Mouse (Mus musculus) heart, adult 11 months (tissue): ENCODE results near the gene Cyp2f2.

Experiments used
- DNase-seq: peaks from one replicate; pipeline ENCODE4 v3.0.0; 2022

Gene Cyp2f2

GRCm38 (mm10) chr7:27156005-27156404 lies 36.3 kb downstream of the Cyp2f2 start:
- DNase-seq = peak; percentile 91

- peak; percentile 91 for DNase-seq
These were observed 38.5 kb downstream of the Cyp2f2 start for GRCm38 (mm10) chr7:27158171-27158570.

DNA sequence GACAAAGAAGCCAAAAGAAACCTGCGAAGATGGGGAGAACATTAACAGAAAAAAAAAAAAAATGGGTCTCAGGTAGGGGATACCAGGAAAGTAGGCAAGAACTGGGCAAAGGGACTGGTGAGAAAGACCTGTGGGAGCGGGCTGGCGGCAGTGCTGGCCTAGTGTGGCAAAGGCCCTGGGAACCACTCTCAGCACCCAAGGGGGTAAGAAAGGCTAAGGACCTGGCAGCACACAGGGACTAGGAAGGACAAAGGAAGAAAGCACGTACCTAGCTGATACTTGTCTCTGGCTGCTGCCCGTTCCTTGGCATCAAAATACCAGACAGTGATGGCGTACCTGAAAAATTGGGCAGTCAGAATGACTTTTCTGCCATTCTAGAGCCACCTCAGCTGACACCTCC lies 39.5 kb downstream of the Cyp2f2 start:
- peak; percentile 92 for DNase-seq

- DNase-seq = peak; percentile 99
These were observed 40.2 kb downstream of the Cyp2f2 start for GRCm38 (mm10) chr7:27159882-27160281.

DNA sequence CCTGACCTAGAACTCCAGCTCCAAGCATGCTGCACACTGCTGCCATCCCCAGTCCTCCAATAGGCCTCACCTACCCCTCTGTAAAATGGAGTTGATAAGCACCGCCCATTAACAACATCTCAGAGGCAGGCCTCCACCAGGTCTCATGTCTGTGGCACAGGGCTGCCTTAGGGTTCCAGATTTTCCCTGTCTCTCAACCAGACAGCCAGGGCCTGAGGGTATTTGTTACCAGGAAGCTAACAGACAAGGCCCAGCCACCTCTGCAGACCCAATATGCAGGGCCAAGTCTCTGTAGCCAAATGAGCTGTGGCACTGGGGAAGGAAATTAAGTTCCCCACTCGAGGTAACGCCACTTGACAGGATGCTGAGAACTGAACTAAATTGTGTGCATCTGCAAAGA lies 41.2 kb downstream of the Cyp2f2 start:
- DNase-seq = peak; percentile 93

- DNase-seq = peak; percentile 97
These were observed 42.0 kb downstream of the Cyp2f2 start for GRCm38 (mm10) chr7:27161744-27162143.

- DNase-seq = peak; percentile 88
These were observed 43.2 kb downstream of the Cyp2f2 start for GRCm38 (mm10) chr7:27162780-27163449.

- DNase-seq = peak; percentile 91
These were observed 43.7 kb downstream of the Cyp2f2 start for GRCm38 (mm10) chr7:27163450-27163805.

GRCm38 (mm10) chr7:27164112-27164947 lies 44.6 kb downstream of the Cyp2f2 start:
- DNase-seq = peak; percentile 94

DNA sequence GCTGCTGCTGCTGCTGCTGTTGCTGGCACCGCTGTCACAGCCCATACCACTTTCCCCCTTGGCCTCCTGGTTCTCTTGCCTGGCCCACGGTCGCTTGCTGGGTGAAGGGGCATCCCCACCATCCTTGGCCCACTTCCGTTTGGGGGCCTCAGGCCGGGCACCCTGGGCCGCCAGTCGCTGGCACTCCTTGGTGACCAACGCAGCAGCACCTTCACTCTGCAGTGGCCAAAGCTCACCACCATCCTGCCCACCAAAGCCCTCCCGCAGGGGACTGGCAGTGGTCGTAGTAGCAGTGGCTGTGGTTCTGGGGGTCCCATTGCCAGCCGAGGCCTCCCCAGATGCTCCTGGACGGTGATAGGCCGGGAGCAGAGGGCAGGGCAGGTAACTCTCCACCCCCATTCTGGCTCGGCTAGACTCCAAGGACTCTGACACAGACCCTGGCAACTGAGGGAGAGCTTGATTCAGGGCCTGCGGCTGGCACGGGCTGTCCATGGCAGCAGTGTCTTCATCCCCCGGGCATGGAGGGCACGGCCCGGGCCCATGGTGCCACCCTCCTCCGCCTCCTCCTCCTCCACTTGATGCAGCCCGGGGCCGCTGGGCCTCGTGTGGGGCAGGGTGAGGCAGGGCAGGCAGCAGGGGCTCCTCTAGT lies 45.4 kb downstream of the Cyp2f2 start:
- peak; percentile 96 for DNase-seq

GRCm38 (mm10) chr7:27165696-27166095 lies 46.0 kb downstream of the Cyp2f2 start:
- peak; percentile 89 for DNase-seq

GRCm38 (mm10) chr7:27166229-27166613 lies 46.5 kb downstream of the Cyp2f2 start:
- peak; percentile 100 for DNase-seq

GRCm38 (mm10) chr7:27166614-27167474 lies 47.1 kb downstream of the Cyp2f2 start, which contains the start of gene Egln2:
Gene Egln2 (minus strand): TSS chr7:27166802.
- peak; percentile 100 for DNase-seq

DNA sequence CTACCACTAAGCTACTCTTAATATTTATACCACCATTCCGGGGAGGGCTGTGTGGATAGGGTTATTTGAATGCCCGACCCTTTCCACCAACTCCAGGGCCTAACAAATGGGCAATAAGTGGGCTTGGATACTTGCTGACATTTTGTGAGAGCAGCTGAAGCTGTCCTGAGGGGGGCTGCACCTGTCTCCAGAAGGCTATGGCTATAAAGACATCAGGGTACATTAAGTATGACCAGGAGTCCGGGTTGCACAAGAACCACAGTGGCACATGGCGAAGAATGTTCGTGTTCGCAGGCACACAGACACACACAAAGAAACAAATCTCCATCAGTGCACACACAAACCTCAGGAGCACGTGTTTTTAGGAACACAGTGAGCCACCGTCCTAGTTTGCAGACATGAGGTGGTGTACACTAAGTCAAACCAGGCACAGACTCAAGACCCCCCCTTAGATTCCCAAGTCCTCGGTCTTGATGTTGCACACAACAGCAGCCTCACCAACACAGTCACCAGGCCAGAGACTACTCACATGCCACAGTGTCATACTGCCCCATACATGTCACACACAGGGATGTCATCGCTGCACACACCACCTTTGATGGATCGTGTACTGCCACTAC lies 47.9 kb downstream of the Cyp2f2 start:
- peak; percentile 92 for DNase-seq

GRCm38 (mm10) chr7:27168371-27168770 lies 48.7 kb downstream of the Cyp2f2 start:
- peak; percentile 94 for DNase-seq

DNA sequence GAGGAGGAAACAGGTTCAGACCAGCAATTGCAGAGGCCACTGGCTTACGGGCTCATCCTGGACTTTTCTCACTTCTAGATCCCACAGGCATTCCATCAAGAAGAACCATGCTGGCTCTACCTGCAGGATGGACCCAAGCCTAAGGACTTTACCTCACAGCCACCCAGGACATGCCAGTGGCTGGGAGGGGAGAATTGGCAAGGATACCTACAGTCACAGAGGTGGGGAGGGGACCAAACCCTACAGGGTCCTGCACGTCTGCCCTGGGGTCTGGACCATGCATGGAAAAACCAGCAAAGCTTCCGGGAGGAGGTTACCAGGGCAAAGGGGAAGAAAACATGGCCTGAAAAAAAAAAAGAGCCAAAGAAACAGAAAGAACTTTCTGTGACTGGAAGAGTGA lies 51.3 kb downstream of the Cyp2f2 start:
- DNase-seq = peak; percentile 91

- DNase-seq = peak; percentile 89
These were observed 54.8 kb downstream of the Cyp2f2 start for GRCm38 (mm10) chr7:27174496-27174895.

DNA sequence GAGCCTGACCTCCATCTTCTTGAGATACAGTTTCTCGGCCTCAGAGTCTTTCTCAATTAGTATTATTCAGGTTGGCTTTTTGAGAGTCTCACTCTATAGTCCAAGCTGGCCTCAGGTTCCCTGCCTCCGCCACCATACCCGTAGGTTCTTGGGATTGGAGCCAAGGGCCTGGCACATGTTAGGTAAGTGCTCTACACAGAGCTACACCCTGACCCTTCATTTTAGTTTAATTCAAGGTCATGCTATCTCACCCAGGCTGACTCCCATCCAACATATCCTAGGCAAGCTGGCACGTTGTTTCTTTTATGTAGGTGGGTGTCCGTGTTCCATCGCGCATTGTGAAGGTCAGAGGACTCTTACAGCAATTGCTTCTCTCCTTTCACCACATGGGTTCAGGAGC lies 55.2 kb downstream of the Cyp2f2 start:
- no peak for DNase-seq

- DNase-seq = peak; percentile 87
These were observed 58.2 kb downstream of the Cyp2f2 start for GRCm38 (mm10) chr7:27177942-27178323.

DNA sequence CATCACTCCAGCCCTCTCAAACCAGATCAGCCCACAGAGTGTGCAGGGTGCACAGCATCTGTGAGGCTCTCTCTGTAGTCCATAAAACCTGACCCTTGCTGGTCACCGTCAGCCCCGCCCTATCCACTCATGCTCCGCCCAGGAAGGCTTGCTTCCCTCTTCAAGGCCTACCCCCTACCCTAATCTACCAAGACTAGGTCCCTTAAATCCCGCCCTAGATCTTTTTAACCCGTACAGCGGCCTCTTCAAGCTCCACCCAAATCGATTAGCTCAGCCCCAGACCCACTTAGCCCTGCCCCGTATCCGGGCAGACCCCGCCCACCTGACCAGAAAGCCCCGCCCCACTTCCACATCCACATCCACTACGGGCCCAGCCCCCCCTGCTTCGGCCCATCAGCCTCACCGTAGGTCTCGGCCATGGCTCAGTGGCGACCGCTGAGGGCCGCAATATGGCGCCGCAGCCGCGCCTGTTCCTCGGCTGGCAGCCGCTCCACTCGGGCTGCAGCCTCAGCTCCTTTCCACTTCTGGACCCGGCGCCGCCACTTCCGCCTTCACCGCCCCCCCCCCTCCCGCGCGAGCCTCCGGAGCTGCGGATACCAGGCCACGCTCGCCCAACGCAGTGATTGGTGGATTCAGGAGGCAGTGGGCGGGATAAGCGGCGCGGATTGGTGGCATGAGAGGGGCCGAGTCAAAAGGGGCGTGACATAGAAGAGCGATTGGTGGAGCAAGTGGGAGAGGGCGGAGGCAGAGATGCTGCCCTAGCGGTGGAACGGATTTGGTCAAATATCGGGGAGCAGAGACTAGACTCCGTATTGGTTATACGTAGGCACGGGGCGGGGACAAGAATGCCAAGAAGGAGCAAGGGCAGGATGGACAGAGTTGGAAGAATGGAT lies 58.9 kb downstream of the Cyp2f2 start, which contains the start of gene Rab4b:
Gene Rab4b, minus strand, starts transcription at position 573 of the 893 bp plus-strand sequence.
- DNase-seq = peak; percentile 100
